Mouse (Mus musculus) lung, embryonic 15.5 days (tissue): ENCODE results near the gene Kcnmb1. TPM values are rescaled to one million over a fixed set of nuclear protein-coding genes. Genes with fewer than 3 reads are reported as not detected.
A peak's percentile ranks its signal among the peaks of the same experiment; 100 is the strongest.

ENCODE experiments used
- ATAC-seq: fragments of 200-750 bp; cut with Nextera tagmentation; 2 replicates; pipeline ENCODE4 v1.8.0; 2017; ENCODE audit warnings: moderate number of reproducible peaks, borderline replicate concordance; ENCODE audit not compliant: low FRiP score, low TSS enrichment; ENCODE audit errors: extremely low read depth
- H3K27ac ChIP-seq: fragments of 300-500 bp; sonication (generic); 2 replicates; pipeline ENCODE4 v1.5.1; 2015; ENCODE audit warnings: moderate library complexity, mild to moderate bottlenecking, inconsistent platforms
- H3K27me3 ChIP-seq: fragments of 300-500 bp; sonication (generic); 2 replicates; pipeline ENCODE4 v1.6.1; 2015; ENCODE audit warnings: inconsistent platforms
- H3K36me3 ChIP-seq: fragments of 300-500 bp; sonication (generic); 2 replicates; pipeline ENCODE4 v1.6.1; 2015; ENCODE audit warnings: inconsistent platforms
- H3K4me1 ChIP-seq: fragments of 300-500 bp; sonication (generic); 2 replicates; pipeline ENCODE4 v1.6.1; 2015; ENCODE audit warnings: inconsistent platforms
- H3K4me2 ChIP-seq: fragments of 300-500 bp; sonication (generic); 2 replicates; pipeline ENCODE4 v1.6.1; 2015; ENCODE audit warnings: inconsistent platforms, mild to moderate bottlenecking, moderate library complexity
- H3K4me3 ChIP-seq: fragments of 300-500 bp; sonication (generic); 2 replicates; pipeline ENCODE4 v1.5.1; 2015; ENCODE audit warnings: mild to moderate bottlenecking, inconsistent platforms
- H3K9ac ChIP-seq: fragments of 300-500 bp; sonication (generic); 2 replicates; pipeline ENCODE4 v1.6.1; 2015; ENCODE audit warnings: inconsistent platforms
- H3K9me3 ChIP-seq: fragments of 300-500 bp; sonication (generic); 2 replicates; pipeline ENCODE4 v1.6.1; 2016; ENCODE audit warnings: inconsistent platforms
- WGBS: fragments of 180-500 bp; shearing (Covaris S2); methylation state at CpG from one replicate; pipeline ENCODE4 v1.1.7; 2015; 5-methylcytosine and 5-hydroxymethylcytosine counted together
- polyA plus RNA-seq: library from polyadenylated mRNA; unstranded; fragments of >200 nt; fragmentation: Nextera tagmentation; extraction: Ambion mirVana; gene quantifications from 2 replicates; pipeline ENCODE4 v1.2.1, GENCODE M21; 2015

The Kcnmb1 gene
- 1.5 TPM in 2 replicates for polyA plus RNA-seq

DNA sequence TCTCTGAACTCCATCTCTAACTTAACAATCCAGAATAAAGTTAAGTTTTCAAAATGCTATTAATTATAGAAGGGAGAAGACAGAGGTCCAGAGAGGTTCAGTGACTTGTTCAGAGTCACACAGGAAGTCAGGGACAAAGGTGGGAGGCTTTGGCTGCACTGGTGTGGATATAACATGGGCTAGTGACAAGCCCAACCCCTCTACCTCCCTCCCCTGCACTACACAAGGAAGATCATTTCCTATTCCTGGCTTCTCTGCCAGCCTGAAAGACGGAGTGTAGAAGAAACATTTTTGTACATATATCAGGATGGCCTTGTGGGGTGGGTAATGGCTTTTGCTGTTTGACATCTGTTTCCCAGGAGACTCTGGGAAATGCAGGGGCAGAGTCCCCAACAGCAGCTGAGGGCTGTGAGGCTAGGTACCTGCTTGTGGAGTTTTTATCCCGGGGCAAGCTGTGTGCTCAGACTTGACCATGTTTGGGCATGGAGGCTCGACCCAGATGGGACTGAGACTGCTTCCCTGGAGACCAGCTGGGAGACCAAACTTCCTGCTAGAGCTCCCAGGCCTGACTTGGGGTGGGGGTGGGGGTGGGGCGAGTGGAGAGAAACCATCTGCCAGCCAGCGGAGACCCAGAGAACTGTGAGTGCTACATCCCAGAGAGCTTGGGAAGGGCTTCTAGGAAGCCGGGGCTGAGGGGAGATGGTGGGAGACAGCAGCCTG lies at the start of gene Kcnmb1:
Gene Kcnmb1 (plus strand): TSS at position 326 of the 720 bp plus-strand sequence.
- 17% methylated on average over 6 of the region's 6 CpGs for WGBS
- Histone ChIP-seq H3K4me2 (peak within 1 kb of the TSS; percentile 34; the same call in 1 of the 2 replicates), H3K9ac (no peak within 1 kb of the TSS), H3K27ac (peak within 1 kb of the TSS; percentile 78), H3K9me3 (no peaks in the 10 kb centered on the region), H3K36me3 (no peaks in the 10 kb centered on the region), H3K27me3 (no peaks in the 10 kb centered on the region), H3K4me3 (no peak within 1 kb of the TSS), H3K4me1 (peaks cover 10% of the 10 kb centered on the region)
- peak; percentile 75; the same call in 1 of the 2 replicates for ATAC-seq

GRCm38 (mm10) chr11:33913061-33913460 lies 49.8 kb upstream of the Kcnmb1 start:
- Histone ChIP-seq H3K27ac (no peak overlapping the region), H3K36me3 (no peaks in the 10 kb centered on the region), H3K9me3 (no peaks in the 10 kb centered on the region), H3K4me3 (no peak overlapping the region), H3K4me2 (no peak overlapping the region), H3K9ac (no peak overlapping the region), H3K4me1 (peaks cover 11% of the 10 kb centered on the region), H3K27me3 (0 out of 2 replicates have a peak, but pooled peaks cover 5% of the 10 kb centered on the region)
- 72% methylated on average over 7 of the region's 7 CpGs for WGBS
- ATAC-seq: no peak

DNA sequence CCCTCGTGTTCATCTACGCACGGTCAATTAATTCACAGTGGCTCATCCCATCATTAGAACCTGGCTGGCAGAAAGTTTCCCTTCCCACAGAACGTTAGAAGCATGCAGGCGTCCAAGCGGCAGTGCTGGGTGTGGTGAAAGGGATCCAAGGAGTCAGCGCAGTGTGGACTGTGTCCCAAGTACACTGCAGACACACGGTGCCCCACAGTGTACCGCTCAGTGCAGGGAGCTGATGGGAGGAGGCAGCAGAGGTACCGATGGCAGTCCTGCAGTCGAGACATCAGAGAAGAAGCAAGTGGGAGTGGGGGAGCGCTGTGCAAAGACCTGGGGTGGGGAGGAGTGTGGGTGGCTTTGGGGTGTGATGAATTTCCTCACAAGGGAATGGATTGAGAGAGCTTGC lies 48.6 kb upstream of the Kcnmb1 start:
- no peak overlapping the region for H3K4me2 ChIP-seq
- WGBS: 75% methylated on average over 12 of the region's 12 CpGs
- H3K27me3 ChIP-seq: 0 out of 2 replicates have a peak, but pooled peaks cover 5% of the 10 kb centered on the region
- H3K4me3 ChIP-seq: no peak overlapping the region
- H3K36me3 ChIP-seq: no peaks in the 10 kb centered on the region
- no peak for ATAC-seq
- H3K9ac ChIP-seq: no peak overlapping the region
- peaks cover 11% of the 10 kb centered on the region for H3K4me1 ChIP-seq
- no peaks in the 10 kb centered on the region for H3K9me3 ChIP-seq
- H3K27ac ChIP-seq: no peak overlapping the region

- ATAC-seq: no peak
These were observed 45.2 kb upstream of the Kcnmb1 start for GRCm38 (mm10) chr11:33917574-33917973.

DNA sequence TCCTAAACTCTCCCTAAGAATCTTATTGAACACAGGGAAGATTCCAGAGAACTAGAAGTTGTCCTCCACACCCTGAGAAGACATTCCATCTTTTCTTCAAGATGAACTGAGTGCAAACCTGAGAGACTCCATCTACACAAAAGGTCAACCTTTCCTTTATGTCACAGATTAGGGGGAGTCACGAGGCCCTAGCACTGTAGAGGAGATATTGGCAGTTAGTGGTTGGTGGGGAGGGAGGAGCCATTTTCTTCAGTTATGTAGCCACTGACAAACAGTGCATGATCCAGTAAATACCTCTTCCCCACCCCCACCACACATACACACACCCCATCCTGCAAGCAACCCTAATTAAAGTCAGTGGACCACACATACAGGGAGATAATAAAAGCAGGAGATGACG lies 44.4 kb upstream of the Kcnmb1 start:
- 28% methylated on average over 2 of the region's 2 CpGs for WGBS
- Histone ChIP-seq H3K27me3 (no peaks in the 10 kb centered on the region), H3K4me1 (no peaks in the 10 kb centered on the region), H3K9me3 (no peaks in the 10 kb centered on the region), H3K27ac (no peak overlapping the region), H3K36me3 (no peaks in the 10 kb centered on the region), H3K4me2 (no peak overlapping the region), H3K9ac (no peak overlapping the region), H3K4me3 (no peak overlapping the region)
- ATAC-seq: no peak

More at GRCm38 (mm10) chr11:33917574-33917973, 45.2 kb upstream of the Kcnmb1 start:
- Histone ChIP-seq H3K4me3 (no peak overlapping the region), H3K27me3 (0 out of 2 replicates have a peak, but pooled peaks cover 5% of the 10 kb centered on the region), H3K9ac (no peak overlapping the region), H3K4me2 (no peak overlapping the region), H3K27ac (no peak overlapping the region), H3K9me3 (no peaks in the 10 kb centered on the region), H3K4me1 (no peaks in the 10 kb centered on the region), H3K36me3 (no peaks in the 10 kb centered on the region)
- 26% methylated on average over 6 of the region's 6 CpGs for WGBS

DNA sequence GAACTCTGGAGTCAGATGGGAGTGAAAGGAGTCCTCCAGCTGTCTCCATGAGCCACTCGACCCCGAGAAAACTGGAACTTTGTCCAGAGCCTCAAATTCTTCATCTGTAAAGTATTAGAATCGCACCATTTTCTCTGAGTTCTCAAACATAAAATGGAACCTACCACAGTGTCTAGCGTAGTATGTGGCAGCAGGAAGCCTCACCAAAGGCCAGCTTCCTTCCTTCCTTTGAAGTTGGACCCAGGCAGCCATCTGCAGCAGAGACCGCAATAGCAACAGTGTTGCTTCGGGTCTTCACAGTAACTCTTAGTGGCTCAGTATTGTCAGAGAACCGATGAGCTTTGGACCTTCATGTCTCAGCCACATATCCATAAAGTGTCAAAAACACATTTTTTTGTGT lies 43.0 kb upstream of the Kcnmb1 start:
- Histone ChIP-seq H3K36me3 (no peaks in the 10 kb centered on the region), H3K9me3 (no peaks in the 10 kb centered on the region), H3K9ac (no peak overlapping the region), H3K4me2 (no peak overlapping the region), H3K4me1 (no peaks in the 10 kb centered on the region), H3K27ac (no peak overlapping the region), H3K27me3 (no peaks in the 10 kb centered on the region), H3K4me3 (no peak overlapping the region)
- ATAC-seq: no peak
- WGBS: 74% methylated on average over 7 of the region's 7 CpGs

DNA sequence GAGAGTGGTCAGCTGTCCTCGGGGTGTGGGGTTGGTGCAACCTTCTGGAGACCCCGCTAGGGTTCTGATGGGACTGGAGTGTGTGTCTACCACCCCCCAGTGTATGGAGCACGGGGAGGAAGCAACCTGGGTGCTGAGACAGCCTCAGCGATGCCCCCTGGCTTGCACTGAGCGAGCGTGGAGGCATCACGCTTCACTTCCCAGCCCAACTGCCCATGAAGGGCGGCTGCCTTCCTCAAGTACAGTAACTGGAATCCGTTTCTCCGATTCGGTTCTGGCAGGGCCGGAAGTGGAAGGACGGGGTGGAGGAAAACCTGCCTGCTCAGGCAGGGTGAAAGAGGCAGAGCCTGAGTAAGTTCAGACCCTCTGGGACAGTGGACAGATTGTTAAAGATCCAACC lies 41.4 kb upstream of the Kcnmb1 start:
- Histone ChIP-seq H3K4me2 (no peak overlapping the region), H3K9ac (no peak overlapping the region), H3K27ac (no peak overlapping the region), H3K27me3 (no peaks in the 10 kb centered on the region), H3K36me3 (no peaks in the 10 kb centered on the region), H3K4me3 (no peak overlapping the region), H3K9me3 (no peaks in the 10 kb centered on the region), H3K4me1 (no peaks in the 10 kb centered on the region)
- ATAC-seq: no peak
- 69% methylated on average over 13 of the region's 13 CpGs for WGBS

GRCm38 (mm10) chr11:33923031-33923430 lies 39.8 kb upstream of the Kcnmb1 start:
- no peak overlapping the region for H3K9ac ChIP-seq
- no peaks in the 10 kb centered on the region for H3K27me3 ChIP-seq
- no peak overlapping the region for H3K4me2 ChIP-seq
- H3K4me3 ChIP-seq: no peak overlapping the region
- 51% methylated on average over 3 of the region's 3 CpGs for WGBS
- no peak for ATAC-seq
- H3K36me3 ChIP-seq: no peaks in the 10 kb centered on the region
- no peak overlapping the region for H3K27ac ChIP-seq
- H3K9me3 ChIP-seq: no peaks in the 10 kb centered on the region
- no peaks in the 10 kb centered on the region for H3K4me1 ChIP-seq

GRCm38 (mm10) chr11:33925778-33926177 lies 37.0 kb upstream of the Kcnmb1 start:
- H3K36me3 ChIP-seq: no peaks in the 10 kb centered on the region
- WGBS: 55% methylated on average over 8 of the region's 8 CpGs
- no peaks in the 10 kb centered on the region for H3K4me1 ChIP-seq
- H3K9ac ChIP-seq: no peak overlapping the region
- no peaks in the 10 kb centered on the region for H3K9me3 ChIP-seq
- no peak for ATAC-seq
- no peak overlapping the region for H3K27ac ChIP-seq
- no peak overlapping the region for H3K4me2 ChIP-seq
- H3K4me3 ChIP-seq: no peak overlapping the region
- no peaks in the 10 kb centered on the region for H3K27me3 ChIP-seq

DNA sequence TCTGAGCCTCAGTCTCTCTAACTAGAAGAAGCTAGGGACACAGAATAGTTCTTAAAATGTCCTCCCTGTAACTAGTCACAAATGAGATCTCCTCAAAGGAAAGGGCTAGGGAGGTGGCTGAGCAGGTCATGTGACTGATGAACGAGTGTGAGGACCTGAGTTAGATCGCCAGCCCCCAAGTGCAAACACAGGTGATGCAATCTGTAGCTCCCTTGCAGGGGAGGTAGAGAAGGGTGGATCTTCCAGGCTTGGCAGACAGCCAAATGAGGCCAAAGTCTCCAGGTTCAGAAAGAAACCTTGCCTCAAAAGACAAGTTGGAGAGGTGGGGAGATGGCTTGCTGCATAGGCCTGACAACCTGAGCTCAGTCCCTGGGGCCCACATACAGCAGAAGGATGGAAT lies 36.3 kb upstream of the Kcnmb1 start:
- Histone ChIP-seq H3K4me2 (no peak overlapping the region), H3K36me3 (no peaks in the 10 kb centered on the region), H3K27ac (no peak overlapping the region), H3K9me3 (no peaks in the 10 kb centered on the region), H3K27me3 (no peaks in the 10 kb centered on the region), H3K4me1 (no peaks in the 10 kb centered on the region), H3K9ac (no peak overlapping the region), H3K4me3 (no peak overlapping the region)
- no peak for ATAC-seq
- WGBS: 42% methylated on average over 2 of the region's 2 CpGs

DNA sequence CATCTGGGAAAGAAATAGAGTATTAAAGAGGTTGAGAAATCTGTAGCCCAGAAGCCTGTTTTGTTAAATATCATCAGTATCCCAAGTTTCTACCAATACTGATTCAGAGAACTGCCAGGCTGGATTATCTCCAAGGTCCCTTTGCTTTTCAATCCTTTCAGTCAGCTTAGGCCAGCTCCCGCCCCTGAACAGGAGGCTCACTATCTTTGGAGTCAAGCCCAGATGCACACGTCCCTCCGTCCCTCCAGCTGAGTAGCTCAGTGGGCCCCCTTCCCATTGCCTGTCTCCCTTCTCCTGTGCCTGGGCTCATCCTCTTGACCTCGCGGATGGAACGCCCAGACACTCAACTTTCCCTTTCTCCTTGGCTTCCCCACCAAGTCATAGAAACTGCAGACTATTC lies 35.5 kb upstream of the Kcnmb1 start:
- H3K4me2 ChIP-seq: no peak overlapping the region
- no peaks in the 10 kb centered on the region for H3K27me3 ChIP-seq
- no peaks in the 10 kb centered on the region for H3K9me3 ChIP-seq
- ATAC-seq: no peak
- H3K9ac ChIP-seq: no peak overlapping the region
- H3K27ac ChIP-seq: no peak overlapping the region
- H3K4me3 ChIP-seq: no peak overlapping the region
- no peaks in the 10 kb centered on the region for H3K36me3 ChIP-seq
- 0 out of 2 replicates have a peak, but pooled peaks cover 4% of the 10 kb centered on the region for H3K4me1 ChIP-seq
- WGBS: 39% methylated on average over 6 of the region's 6 CpGs

- H3K27ac ChIP-seq: no peak overlapping the region
- no peaks in the 10 kb centered on the region for H3K9me3 ChIP-seq
- no peak overlapping the region for H3K4me3 ChIP-seq
- H3K4me2 ChIP-seq: no peak overlapping the region
- ATAC-seq: no peak
- 48% methylated on average over 4 of the region's 4 CpGs for WGBS
- no peaks in the 10 kb centered on the region for H3K36me3 ChIP-seq
- no peak overlapping the region for H3K9ac ChIP-seq
- no peaks in the 10 kb centered on the region for H3K27me3 ChIP-seq
- H3K4me1 ChIP-seq: peaks cover 9% of the 10 kb centered on the region; the same call in 1 of the 2 replicates
These were observed 35.0 kb upstream of the Kcnmb1 start for GRCm38 (mm10) chr11:33927836-33928235.
